Mouse (Mus musculus) neural tube, embryonic 14.5 days (tissue): ENCODE measurements around the gene Gm7879. TPM values are rescaled to one million over a fixed set of nuclear protein-coding genes. Genes with fewer than 3 reads are reported as not detected.

Source experiments
- ATAC-seq: fragments of 200-750 bp; cut with Nextera tagmentation; 2 replicates; pipeline ENCODE4 v1.8.0; 2017; ENCODE audit warnings: low read depth, mild to moderate bottlenecking, moderate TSS enrichment, moderate library complexity
- H3K27ac ChIP-seq: fragments of 300-500 bp; sonication (generic); 2 replicates; pipeline ENCODE4 v1.5.1; 2014; ENCODE audit warnings: low read depth, mild to moderate bottlenecking, control low read depth, low read length, moderate library complexity, mixed read lengths
- H3K27me3 ChIP-seq: fragments of 300-500 bp; sonication (generic); 2 replicates; pipeline ENCODE4 v1.6.1; 2014; ENCODE audit warnings: low read length; ENCODE audit not compliant: control insufficient read depth, insufficient read depth
- H3K36me3 ChIP-seq: fragments of 300-500 bp; sonication (generic); 2 replicates; pipeline ENCODE4 v1.6.1; 2014; ENCODE audit warnings: low read length, mixed read lengths; ENCODE audit not compliant: control insufficient read depth, insufficient read depth
- H3K4me1 ChIP-seq: fragments of 300-500 bp; sonication (generic); 2 replicates; pipeline ENCODE4 v1.6.1; 2014; ENCODE audit warnings: low read length; ENCODE audit not compliant: control insufficient read depth, insufficient read depth
- H3K4me2 ChIP-seq: fragments of 300-500 bp; sonication (generic); 2 replicates; pipeline ENCODE4 v1.6.1; 2014; ENCODE audit warnings: mild to moderate bottlenecking, low read depth, low read length, control low read depth
- H3K4me3 ChIP-seq: fragments of 300-500 bp; sonication (generic); 2 replicates; pipeline ENCODE4 v1.5.1; 2014; ENCODE audit warnings: low read depth, low read length, control low read depth, mixed read lengths
- H3K9ac ChIP-seq: fragments of 300-500 bp; sonication (generic); replicated peaks from 2 replicates; pipeline ENCODE4 v1.6.1; 2014; ENCODE audit warnings: low read depth, mild to moderate bottlenecking, control low read depth, low read length, mixed read lengths
- H3K9me3 ChIP-seq: fragments of 300-500 bp; sonication (generic); 2 replicates; pipeline ENCODE4 v1.6.1; 2016; ENCODE audit warnings: low read length; ENCODE audit not compliant: control insufficient read depth
- WGBS: fragments of 180-500 bp; shearing (Covaris S2); extraction: QIAGEN DNeasy Blood & Tissue Kit; methylation state at CpG from one replicate; pipeline ENCODE4 v1.1.7; 2014; 5-methylcytosine and 5-hydroxymethylcytosine counted together
- polyA plus RNA-seq: library from polyadenylated mRNA; unstranded; fragments of >200 nt; fragmentation: Nextera tagmentation; extraction: Ambion mirVana; gene quantifications from 2 replicates; pipeline ENCODE4 v1.2.1, GENCODE M21; 2014

The Gm7879 gene
- polyA plus RNA-seq, 1 experiment from 2014 or later: not detected

DNA sequence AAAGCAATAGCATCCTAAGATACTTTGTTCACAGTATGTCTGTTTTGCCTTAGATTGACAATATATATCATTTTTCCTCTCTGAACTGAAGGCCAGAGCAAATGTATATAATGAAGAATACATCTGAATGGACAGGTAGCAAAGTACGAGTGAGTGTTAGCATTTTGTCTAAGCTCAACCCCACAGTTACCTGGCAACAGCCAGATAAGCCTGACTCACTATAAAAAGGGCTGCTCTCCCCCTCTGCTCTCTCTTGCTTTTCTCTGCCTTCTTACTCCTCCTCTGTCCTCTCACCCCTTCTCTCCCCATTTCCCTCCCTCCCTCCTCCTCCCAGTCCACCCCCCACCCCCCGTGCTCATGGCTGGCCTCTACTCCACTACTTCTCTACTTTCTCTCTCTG lies 20.3 kb downstream of the Gm7879 start:
- H3K4me2 ChIP-seq: no peak overlapping the region
- no peaks in the 10 kb centered on the region for H3K9me3 ChIP-seq
- H3K4me1 ChIP-seq: no peaks in the 10 kb centered on the region
- no peak overlapping the region for H3K27ac ChIP-seq
- H3K9ac ChIP-seq: no peak overlapping the region
- H3K36me3 ChIP-seq: no peaks in the 10 kb centered on the region
- H3K4me3 ChIP-seq: no peak overlapping the region
- ATAC-seq: no peak
- WGBS: 70% methylated on average over 2 of the region's 2 CpGs
- no peaks in the 10 kb centered on the region for H3K27me3 ChIP-seq

DNA sequence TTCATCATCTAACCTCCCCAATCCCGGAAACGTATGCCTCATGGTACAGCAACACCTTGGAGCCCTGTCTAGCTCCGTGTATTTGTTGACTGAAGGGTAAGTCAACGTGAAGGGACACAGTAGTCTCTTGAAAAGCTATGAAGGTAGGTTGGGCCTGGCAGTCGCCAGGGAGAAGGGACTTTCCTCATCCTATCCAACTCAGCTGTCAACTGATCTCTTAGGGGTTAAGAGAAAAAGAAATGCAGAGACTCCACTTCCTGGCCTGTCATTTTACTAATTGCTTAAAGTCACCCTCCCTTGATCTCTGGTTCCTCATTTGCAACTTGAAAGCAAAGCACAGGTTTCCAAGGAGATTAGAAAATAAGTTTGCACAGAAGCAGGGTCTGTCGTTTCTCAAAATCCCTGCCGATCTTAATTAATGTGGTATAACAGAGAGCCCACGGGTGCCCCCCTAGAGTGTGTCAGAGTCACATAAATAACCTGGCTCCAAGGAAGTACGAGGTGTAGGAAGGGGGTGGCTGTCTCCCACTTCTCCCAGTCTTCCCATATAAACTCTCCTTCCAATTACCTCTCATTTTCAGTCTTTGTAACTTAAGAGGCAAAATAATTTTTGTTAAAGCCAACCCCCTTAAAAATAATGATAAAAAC lies 34.5 kb downstream of the Gm7879 start:
- 34% methylated on average over 9 of the region's 9 CpGs for WGBS
- ATAC-seq: no peak

DNA sequence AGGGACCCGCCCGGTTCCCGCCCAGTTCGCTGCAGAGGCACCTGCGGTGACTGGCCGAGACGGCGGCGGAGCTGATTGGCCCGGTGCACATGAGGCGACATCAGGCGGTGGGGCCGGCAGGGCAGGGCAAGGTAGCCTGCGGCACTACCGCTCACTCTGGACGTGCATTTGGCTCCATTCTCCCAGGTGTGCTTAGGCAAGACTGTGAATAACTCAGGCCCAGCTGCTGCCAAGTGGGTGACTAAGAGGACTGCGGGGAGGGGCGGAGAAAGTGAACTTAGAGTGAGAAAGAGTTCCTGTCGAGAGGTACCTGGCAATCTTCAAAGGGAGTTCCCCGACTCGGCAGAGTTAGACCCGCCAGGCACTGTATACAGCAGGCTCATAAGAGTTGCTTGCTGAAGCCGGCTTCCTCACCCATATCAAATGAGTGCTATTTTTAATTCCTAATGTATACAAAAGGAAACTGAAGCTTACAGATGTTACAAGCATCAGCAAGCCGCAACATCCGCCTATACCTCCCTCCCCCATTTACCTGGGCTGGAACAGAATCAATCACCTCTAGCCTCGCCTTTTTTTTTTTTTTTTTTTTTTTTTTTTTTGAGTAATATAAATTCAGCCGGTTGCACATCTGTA lies 35.3 kb downstream of the Gm7879 start:
- Histone ChIP-seq H3K4me3 (peak overlapping the region; percentile 26), H3K27ac (no peak overlapping the region), H3K4me1 (no peaks in the 10 kb centered on the region), H3K4me2 (peak overlapping the region; percentile 64), H3K9ac (no peak overlapping the region), H3K27me3 (no peaks in the 10 kb centered on the region), H3K9me3 (no peaks in the 10 kb centered on the region), H3K36me3 (no peaks in the 10 kb centered on the region)
- ATAC-seq: peak; percentile 87
- 5% methylated on average over 27 of the region's 27 CpGs for WGBS

More for the DNA sequence above, 34.5 kb downstream of the Gm7879 start:
- H3K4me2 ChIP-seq: peak overlapping the region; percentile 64
- no peak overlapping the region for H3K9ac ChIP-seq
- no peaks in the 10 kb centered on the region for H3K36me3 ChIP-seq
- H3K27ac ChIP-seq: no peak overlapping the region
- peak overlapping the region; percentile 26; the same call in 1 of the 2 replicates for H3K4me3 ChIP-seq
- no peaks in the 10 kb centered on the region for H3K27me3 ChIP-seq
- no peaks in the 10 kb centered on the region for H3K4me1 ChIP-seq
- no peaks in the 10 kb centered on the region for H3K9me3 ChIP-seq

DNA sequence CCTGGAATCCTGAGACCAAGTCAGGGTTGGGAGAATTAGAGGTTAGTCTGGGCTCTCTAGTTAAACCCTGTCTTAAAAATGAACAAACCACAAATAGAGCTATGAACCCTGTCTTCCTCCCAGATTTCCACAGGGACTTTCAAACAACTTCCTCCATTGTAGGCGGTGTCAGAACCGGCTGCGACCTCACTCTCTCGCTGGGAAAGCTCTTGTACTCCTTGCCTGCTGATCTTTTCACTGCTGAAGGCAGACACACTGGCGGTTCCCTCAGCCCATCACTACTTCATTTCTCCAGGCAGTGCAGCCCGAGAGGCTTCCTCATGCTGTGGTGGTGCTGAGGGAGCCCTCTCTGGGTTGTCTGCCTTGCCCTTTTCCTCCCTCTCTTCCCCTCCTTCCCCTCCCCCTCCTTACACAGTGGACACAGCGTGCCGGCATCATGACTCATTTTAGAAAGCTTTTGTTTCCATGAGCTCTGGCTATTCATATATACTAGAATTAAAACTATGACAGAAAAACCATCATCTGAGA lies 35.9 kb downstream of the Gm7879 start:
- 6% methylated on average over 8 of the region's 8 CpGs for WGBS
- ATAC-seq: peak; percentile 52; the same call in 1 of the 2 replicates
- Histone ChIP-seq H3K27me3 (no peaks in the 10 kb centered on the region), H3K36me3 (no peaks in the 10 kb centered on the region), H3K4me3 (no peak overlapping the region), H3K9ac (no peak overlapping the region), H3K4me2 (peak overlapping the region; percentile 64), H3K9me3 (no peaks in the 10 kb centered on the region), H3K27ac (no peak overlapping the region), H3K4me1 (no peaks in the 10 kb centered on the region)

DNA sequence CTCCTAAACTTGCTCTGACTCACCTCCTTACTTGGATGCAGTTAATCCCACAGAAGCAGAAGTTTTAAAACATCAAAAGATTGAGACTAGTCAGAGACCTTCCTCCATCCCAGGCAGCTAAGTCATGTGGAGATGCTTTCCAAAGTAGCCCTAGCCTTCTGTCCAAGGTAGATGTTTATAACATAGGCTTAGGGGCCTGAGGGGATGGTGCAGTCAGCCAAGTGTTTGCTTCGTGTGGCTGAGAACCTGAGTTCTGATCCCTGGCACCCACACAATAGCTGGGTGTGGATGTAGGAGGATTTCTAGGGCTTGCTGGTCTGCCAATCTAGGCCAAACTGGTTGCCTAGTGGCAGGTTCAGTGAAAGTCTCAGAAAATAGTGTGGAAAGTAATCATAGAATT lies 40.3 kb downstream of the Gm7879 start:
- Histone ChIP-seq H3K9me3 (no peaks in the 10 kb centered on the region), H3K4me2 (no peak overlapping the region), H3K27me3 (no peaks in the 10 kb centered on the region), H3K4me1 (no peaks in the 10 kb centered on the region), H3K4me3 (no peak overlapping the region), H3K27ac (no peak overlapping the region), H3K9ac (no peak overlapping the region), H3K36me3 (no peaks in the 10 kb centered on the region)
- no peak for ATAC-seq
- WGBS: 85% methylated on average over 1 of the region's 1 CpGs

DNA sequence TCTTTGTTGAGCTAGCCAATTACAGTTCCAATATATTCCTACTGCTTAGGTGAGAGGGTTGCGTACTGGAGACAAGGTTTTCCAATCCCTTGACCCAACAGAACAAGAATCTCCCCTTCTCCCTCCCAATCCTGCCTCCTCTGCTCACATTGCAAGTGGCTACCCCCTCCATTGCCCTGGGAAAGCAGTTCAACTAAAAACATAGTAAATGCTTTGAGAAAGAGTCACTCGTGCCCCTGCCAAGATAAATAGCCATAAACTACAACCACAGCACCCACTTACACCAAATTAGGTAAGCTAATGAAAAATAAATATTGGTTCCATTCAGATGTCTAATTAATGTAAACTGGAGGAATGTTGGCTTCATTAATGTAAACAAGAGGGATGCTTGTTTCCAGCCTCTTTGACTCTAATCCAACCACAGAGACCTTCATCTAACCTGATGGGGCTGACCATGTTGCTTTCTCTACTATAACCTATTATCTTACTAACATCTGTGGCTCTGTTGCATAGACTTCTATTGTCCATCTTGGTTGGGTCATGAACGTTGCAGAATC lies 47.0 kb downstream of the Gm7879 start:
- H3K36me3 ChIP-seq: no peaks in the 10 kb centered on the region
- no peak overlapping the region for H3K4me3 ChIP-seq
- H3K27ac ChIP-seq: no peak overlapping the region
- ATAC-seq: no peak
- WGBS: 84% methylated on average over 3 of the region's 3 CpGs
- H3K9me3 ChIP-seq: no peaks in the 10 kb centered on the region
- no peaks in the 10 kb centered on the region for H3K4me1 ChIP-seq
- no peak overlapping the region for H3K4me2 ChIP-seq
- H3K9ac ChIP-seq: no peak overlapping the region
- H3K27me3 ChIP-seq: no peaks in the 10 kb centered on the region

DNA sequence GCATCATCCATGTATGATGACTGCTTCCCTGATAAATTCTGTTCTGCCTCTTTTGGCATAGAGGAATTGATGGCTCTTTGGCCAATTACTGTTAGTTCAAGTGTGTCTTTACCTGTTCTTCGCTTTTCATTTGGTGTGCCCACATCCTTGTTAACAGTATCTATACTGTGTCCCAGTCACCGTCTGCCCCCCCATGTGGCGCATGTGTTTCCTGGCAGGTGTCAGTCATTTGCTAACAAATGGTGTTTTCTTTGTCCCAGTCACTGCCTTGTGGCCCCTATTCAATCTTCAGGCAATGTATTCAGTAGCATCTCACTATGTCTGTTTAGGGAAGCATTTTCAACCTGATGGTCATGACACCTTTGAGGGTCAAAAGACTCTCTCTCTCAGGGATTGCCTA lies 48.1 kb downstream of the Gm7879 start:
- Histone ChIP-seq H3K9ac (no peak overlapping the region), H3K4me3 (no peak overlapping the region), H3K36me3 (no peaks in the 10 kb centered on the region), H3K9me3 (no peaks in the 10 kb centered on the region), H3K4me2 (no peak overlapping the region), H3K27me3 (no peaks in the 10 kb centered on the region), H3K27ac (no peak overlapping the region), H3K4me1 (no peaks in the 10 kb centered on the region)
- 93% methylated on average over 3 of the region's 3 CpGs for WGBS
- ATAC-seq: no peak
